In the genomic region with DNA sequence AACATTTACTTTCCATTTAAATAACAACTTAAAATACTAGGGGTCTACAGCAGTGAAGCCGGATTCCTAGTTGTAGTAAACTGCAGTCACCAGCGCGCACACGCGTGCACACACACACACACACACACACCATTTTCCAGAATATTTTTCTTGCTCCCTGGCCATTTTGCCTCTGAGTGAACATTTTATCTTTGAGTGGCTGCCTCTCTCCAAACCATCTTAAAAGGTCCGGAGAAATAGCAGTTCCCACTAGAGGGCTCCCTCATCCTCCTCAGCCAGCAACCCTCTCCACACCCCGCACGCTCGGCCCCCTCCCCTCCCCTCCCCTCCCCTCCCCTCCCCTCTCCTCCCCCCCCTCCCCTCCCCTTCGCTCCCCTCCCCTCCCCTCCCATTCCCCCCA, we compare ENCODE assay signal across 7 mouse cellular contexts. TPM values are rescaled to one million over a fixed set of nuclear protein-coding genes. Genes with fewer than 3 reads are reported as not detected.
DNase-seq lines count a peak whose midpoint lies in the region; ATAC-seq and TF ChIP-seq lines count a peak whose summit lies in the region.

No protein-coding gene starts in this region.

- H3K27me3 ChIP-seq in thymus, adult 2 months (ENCODE audit: control insufficient read depth, insufficient read depth, low read length): no peaks in the 10 kb centered on the region
- H3K27me3 ChIP-seq in heart, embryonic 14.5 days (ENCODE audit: control insufficient read depth, insufficient read depth, low read length): no peaks in the 10 kb centered on the region
- H3K27me3 ChIP-seq in midbrain, embryonic 10.5 days (ENCODE audit: low read depth, poor library complexity, severe bottlenecking): peaks cover 22% of the 10 kb centered on the region

- H3K4me3 ChIP-seq in thymus, adult 2 months (ENCODE audit: control insufficient read depth, insufficient read depth, low read length): no peak overlapping the region
- peak overlapping the region; percentile 11 to 29; a peak in 3 of 4 replicates for H3K4me3 ChIP-seq in heart, embryonic 14.5 days (ENCODE audit: control insufficient read depth in 1 of 2, insufficient read depth in 1 of 2, low read depth in 1 of 2, low read length in 2 of 2)
- H3K4me3 ChIP-seq in midbrain, embryonic 10.5 days: peak overlapping the region; percentile 40

- peak; percentile 37 for DNase-seq in thymus, adult 2 months
- DNase-seq in thymus, adult 18-20 months: no peak
- DNase-seq in cerebellum, postnatal 10 days: peak; percentile 77 to 81
- peak; percentile 49 to 70 for DNase-seq in kidney, postnatal 4 days
- peak; percentile 60 for DNase-seq in midbrain, embryonic 10.5 days (ENCODE audit: low spot score)
- DNase-seq in ovary, adult 18-20 months (ENCODE audit: low spot score): no peak

- 41% methylated on average over 7 of the region's 10 CpGs for WGBS in thymus, adult 2 months
- 19% methylated on average over 9 of the region's 10 CpGs for WGBS in heart, embryonic 14.5 days
- 16% methylated on average over 9 of the region's 10 CpGs for WGBS in midbrain, embryonic 10.5 days

- TF ChIP-seq CTCF in thymus, adult 2 months (IDR thresholded peaks at IDR 0.05; ENCODE audit: borderline replicate concordance, control insufficient read depth, extremely low read depth, insufficient read depth, low read length, poor library complexity): no peak

- H3K9me3 ChIP-seq in heart, embryonic 14.5 days (ENCODE audit: control insufficient read depth, low read length): no peaks in the 10 kb centered on the region
- peaks cover 4% of the 10 kb centered on the region; the same call in 1 of the 2 replicates for H3K9me3 ChIP-seq in midbrain, embryonic 10.5 days (replicated peaks)

- no peaks in the 10 kb centered on the region for H3K4me1 ChIP-seq in thymus, adult 2 months (replicated peaks; ENCODE audit: control insufficient read depth, insufficient read depth, low read length)
- H3K4me1 ChIP-seq in heart, embryonic 14.5 days (ENCODE audit: control insufficient read depth in 2 of 2, insufficient read depth in 2 of 2, low read length in 2 of 2): peaks cover 2% of the 10 kb centered on the region in 2 experiments; a peak in 2 of 4 replicates
- peaks cover 25% of the 10 kb centered on the region for H3K4me1 ChIP-seq in midbrain, embryonic 10.5 days

- no peak for ATAC-seq in heart, embryonic 14.5 days (ENCODE audit: insufficient number of reproducible peaks, insufficient read depth, low FRiP score, low read depth)

- TF ChIP-seq POLR2A in thymus, adult 2 months (IDR thresholded peaks at IDR 0.05; ENCODE audit: control insufficient read depth, extremely low read depth, insufficient read depth, low read length, poor library complexity): no peak

- peak overlapping the region; percentile 46 for H3K4me2 ChIP-seq in heart, embryonic 14.5 days (ENCODE audit: low read length)

- peak overlapping the region; percentile 34; the same call in 1 of the 2 replicates for H3K9ac ChIP-seq in heart, embryonic 14.5 days (ENCODE audit: low read length)

- no peaks in the 10 kb centered on the region for H3K36me3 ChIP-seq in thymus, adult 2 months (ENCODE audit: control insufficient read depth, insufficient read depth, low read length)
- H3K36me3 ChIP-seq in heart, embryonic 14.5 days (ENCODE audit: control insufficient read depth, insufficient read depth, low read length): no peaks in the 10 kb centered on the region
- no peaks in the 10 kb centered on the region for H3K36me3 ChIP-seq in midbrain, embryonic 10.5 days

- H3K27ac ChIP-seq in thymus, adult 2 months (ENCODE audit: control insufficient read depth, insufficient read depth, low read length): no peak overlapping the region
- H3K27ac ChIP-seq in heart, embryonic 14.5 days (replicated peaks in 1 of 2; ENCODE audit: control insufficient read depth in 1 of 2, insufficient read depth in 1 of 2, low read depth in 2 of 2, low read length in 2 of 2): no peak overlapping the region
- peak overlapping the region; percentile 64; the same call in 1 of the 2 replicates for H3K27ac ChIP-seq in midbrain, embryonic 10.5 days (replicated peaks)

RNA-seq across cellular contexts. Expression of gene Tpt1, which starts 25.7 kb away (rescaled TPM):
- 2,302 and 2,614 TPM in 2 replicates for polyA plus RNA-seq in thymus, adult 2 months (2012; rRNA removed)
- 1,091 and 1,152 TPM in 2 replicates for polyA plus RNA-seq in heart, embryonic 14.5 days (2014; fragmentation: Nextera tagmentation; extraction: Ambion mirVana)
- polyA plus RNA-seq in midbrain, embryonic 10.5 days (2016; fragmentation: Nextera tagmentation; extraction: Ambion mirVana): 805 and 934 TPM in 2 replicates

Comparison
In these comparisons a context has a peak if more than half of its experiments do, and no peak if none do; other contexts are left out.
1. DNase-seq: peak in thymus, adult 2 months (single experiment), cerebellum, postnatal 10 days (2 of 2), kidney, postnatal 4 days (2 of 2) and midbrain, embryonic 10.5 days (single experiment); none in thymus, adult 18-20 months (0 of 2) and ovary, adult 18-20 months (single experiment).